Mouse (Mus musculus) lung, postnatal 10 days (tissue): Measurements from ENCODE around the gene Mrpl54.
A peak's percentile ranks its signal among the peaks of the same experiment; 100 is the strongest.

Experiments used
- DNase-seq: peaks from one replicate; pipeline ENCODE4 v3.0.0; 2021

The Mrpl54 gene

DNA sequence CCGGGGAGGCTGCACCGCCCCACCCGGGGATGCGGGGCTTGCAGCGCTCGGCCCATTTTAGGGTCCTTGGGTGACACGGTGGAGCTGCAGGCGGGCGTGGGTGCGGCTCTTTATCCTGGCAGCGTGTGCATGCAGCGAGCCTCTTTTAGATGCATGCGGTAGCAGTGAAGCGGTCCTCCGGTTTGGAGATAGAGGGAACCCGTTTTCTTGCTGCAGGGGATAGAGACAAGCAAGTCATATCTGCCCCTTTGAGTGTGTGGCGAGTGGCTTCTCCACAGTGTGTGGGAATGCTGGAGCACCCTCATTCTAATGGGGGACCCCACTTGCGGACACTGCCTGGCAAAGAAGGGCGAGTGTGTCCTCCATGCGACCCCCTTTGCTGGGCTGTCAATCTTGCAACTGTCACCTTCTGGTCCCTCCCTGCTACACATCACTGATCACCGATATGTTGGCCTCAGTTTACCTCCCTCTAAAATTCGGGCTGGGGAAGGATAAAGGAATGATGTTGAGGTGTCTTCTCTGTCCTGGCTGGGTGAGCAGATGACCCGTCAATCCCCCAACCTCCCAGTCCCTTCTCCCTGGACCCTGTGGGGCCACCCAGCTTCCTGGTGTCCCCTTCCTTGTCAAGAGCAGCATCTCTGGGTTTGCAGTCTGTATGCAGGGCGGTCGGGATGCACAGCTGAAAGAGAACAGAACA, 26.7 kb upstream of the Mrpl54 start:
- no peak for DNase-seq

DNA sequence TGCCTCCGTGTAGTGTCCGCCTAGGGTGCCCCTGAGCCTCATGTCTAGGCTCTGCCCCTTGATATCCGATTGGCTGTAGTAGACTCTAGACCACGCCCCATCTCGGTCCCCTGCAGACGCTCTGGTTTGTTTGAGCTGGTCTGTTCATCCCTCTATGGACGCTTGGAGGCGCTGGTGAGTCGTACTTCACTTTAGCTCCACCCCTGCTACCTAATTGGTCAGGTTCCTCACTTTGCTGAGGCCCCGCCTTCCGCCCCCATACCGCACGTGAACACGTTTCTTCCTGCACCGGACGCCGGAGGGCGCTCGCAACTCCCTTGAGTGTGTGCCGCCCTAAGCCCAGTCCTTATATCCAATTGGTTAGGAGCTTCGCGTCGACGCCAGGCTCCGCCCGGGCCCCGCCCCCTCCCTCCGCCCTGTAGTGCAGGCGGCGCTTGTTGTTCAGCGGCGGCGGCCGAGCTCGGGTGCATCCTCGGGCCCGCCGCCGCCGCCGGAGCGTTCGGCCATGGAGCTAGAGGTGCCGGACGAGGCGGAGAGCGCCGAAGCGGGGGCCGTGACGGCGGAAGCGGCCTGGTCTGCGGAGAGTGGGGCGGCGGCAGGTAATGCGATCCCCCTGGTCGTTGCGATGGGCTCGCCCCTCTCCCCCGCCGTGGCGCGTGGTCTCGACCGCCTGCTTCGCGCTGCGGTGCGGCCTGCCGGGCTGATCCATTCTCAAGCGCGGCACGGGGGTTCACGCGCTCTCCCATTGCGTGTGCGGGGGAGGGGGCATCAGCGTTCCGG, 26.0 kb upstream of the Mrpl54 start, which contains the start of gene Pip5k1c:
Gene Pip5k1c (plus strand): TSS at position 410 of the 780 bp plus-strand sequence.
- DNase-seq = peak; percentile 100

DNA sequence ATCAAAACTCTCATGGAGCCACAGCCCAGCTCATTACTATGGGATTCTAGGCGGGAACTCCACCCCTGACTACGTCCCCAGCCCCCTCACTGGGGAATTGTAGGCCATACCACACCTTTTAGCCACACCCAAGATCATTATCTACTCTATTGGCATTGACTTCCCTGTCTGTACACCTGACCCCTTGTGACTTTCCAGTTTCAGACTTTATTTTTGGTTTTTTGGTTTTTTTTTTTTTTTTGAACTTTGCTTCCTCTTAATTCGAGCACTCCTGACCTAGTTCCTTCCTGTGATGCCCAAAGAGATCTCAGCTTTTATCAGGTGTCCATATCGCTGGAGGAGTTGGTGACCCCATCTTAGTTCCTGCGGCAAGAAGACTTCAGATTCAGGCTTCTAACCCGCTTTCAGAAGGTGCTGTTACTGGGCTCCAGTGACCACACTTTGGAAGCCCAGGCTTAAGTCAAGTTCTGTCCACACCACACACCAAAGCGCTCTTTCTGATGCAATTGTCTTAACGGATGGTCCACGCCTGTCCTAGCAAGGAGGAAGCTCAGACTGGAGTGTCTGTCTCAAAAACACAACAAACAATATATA, 24.9 kb upstream of the Mrpl54 start, which contains the start of gene Tjp3:
Gene Tjp3 (minus strand): TSS at position 71 of the 594 bp plus-strand sequence.
- DNase-seq = no peak

DNA sequence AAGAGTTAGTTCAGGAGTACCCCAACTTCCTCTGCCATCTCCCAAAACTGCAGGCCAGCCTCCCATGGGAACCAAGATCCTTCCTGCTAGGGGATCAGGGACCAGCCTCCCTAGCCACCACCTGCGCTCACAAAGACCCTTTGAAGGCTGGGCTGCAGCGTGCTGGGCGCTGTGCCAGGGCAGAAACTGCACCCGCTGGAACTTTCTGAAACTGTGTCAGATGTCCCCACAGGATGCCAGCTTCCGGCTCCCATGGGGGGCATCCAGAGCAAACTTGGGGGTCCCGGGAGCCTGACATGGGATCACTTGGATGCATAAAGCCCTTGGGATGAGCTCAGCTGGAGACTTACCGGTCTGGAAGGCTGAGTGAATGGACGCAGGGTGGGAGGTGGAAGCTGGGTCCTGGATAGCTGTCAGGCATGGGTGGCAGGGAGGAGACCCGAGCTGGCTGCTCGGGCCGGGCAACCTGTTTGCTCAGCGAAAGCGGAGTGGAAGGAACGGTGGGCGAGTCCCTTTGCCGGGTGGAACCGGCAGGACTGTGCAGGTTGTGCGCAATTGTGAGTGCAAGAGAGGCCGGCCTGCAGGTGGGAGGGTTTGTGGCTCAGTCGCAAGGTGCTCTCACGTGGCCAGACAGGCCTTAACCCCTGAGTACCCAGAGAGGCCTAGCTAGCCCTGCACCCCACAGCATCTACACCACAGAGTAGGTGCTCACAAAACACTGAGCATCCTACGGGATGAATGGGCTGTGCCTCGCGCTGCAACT, 24.1 kb upstream of the Mrpl54 start:
- DNase-seq = peak; percentile 61

DNA sequence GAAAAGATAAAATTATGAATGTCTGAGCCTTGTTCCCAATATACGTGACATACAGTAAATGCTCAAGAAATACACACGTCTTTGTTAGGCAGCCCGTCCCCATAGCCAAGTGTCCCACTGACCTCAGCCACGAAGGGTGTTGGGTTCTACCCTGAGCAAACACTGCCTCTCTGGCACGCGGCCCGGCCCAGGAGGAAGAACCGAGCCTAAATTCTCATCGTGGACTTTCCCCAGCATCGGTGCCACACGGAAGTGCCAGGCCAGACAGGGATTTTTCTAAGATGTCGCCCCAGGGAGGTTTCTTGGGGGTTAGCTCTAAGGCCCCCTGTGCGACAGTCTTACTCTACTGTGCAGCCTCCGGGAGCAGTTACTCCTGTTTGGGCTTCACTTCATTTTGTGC, 23.1 kb upstream of the Mrpl54 start:
- no peak for DNase-seq

DNA sequence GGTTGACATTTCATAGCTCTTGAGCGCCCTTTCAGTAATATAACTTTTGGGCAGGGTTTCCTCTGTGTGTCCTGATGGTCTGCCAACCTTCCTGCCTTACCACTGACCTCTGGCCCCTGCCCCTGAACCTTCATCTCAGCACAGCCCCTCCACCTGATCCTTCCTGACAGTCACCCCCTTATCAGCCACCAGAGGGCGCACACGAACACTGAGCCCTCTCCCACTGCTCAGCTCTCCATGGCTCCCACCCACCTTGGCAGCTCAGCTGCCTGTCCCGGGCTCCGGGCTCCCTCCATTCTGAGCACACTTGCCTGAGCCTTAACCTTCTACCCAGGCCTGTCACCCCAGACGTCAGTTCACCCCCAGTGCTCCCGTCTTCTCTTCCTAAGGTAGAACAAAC, 22.5 kb upstream of the Mrpl54 start:
- peak; percentile 81 for DNase-seq

DNA sequence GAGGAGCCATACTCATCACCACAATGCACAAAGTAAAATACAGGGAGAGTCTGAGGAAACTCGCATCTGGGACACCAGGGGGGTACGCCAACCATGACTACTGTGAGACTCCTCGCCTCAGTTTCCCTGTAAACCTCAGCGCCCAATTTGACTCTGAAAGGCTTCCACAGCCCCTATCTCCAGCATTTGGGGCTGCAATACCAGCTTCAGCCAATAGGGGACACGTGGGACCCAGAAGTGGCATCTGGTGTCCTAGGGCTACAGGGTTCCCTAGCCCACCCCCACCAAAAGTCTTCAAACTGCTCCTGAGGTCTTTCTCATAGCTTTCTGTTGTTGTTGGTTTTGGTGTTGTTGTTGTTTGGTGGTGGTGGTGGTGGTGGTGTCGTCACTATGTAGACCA, 21.9 kb upstream of the Mrpl54 start:
- DNase-seq = peak; percentile 65

DNA sequence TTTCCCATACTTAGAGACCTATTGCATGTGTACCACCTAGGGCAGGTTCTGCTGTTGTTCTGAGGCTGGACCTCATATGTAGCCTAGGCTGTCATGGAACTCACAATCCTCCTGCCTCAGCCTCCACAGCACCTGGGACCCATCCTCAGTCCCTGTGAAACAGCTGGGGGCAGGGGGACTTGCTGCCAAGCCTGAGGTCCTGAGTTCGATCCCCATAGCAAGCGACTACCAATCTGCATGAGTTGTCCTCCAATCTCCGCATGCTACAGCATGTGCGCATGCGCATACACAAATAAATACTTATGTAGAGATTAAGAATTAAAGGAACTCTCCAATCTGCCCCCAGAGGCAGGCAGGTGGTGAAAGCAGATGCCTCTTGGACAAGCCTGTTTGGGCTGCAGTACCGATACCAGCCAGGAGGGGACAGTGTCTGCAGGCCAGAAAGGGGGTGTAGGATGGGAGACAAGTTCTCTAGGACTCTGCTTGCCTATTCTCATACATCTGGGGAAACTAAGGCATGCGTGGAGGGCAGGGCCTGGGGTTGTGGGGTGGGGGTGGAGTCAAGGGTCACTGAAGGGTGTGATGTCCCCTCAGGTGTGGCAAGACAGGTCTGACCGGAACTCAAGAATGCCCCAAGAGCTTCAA, 20.9 kb upstream of the Mrpl54 start:
- peak; percentile 84 for DNase-seq

DNA sequence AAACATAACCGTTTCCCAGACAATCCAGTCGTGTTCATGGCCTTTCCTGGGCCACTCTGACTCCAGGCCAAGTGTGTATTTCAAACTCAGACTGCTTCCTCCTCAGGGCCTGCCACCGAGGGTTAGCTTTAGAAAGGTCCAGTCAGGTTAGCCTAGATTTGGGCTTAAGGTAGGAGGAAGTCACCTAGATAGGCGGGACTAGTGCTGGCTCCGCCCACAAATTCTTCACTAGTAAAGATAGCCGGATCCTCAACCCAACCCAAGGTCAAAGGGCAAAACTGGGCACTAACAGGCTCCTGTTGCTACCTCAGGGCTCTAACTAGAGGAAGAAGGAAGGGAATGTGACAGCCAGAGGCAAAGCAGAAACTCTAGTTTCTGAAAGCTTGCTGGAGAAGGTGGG, 19.9 kb upstream of the Mrpl54 start:
- peak; percentile 53 for DNase-seq

DNA sequence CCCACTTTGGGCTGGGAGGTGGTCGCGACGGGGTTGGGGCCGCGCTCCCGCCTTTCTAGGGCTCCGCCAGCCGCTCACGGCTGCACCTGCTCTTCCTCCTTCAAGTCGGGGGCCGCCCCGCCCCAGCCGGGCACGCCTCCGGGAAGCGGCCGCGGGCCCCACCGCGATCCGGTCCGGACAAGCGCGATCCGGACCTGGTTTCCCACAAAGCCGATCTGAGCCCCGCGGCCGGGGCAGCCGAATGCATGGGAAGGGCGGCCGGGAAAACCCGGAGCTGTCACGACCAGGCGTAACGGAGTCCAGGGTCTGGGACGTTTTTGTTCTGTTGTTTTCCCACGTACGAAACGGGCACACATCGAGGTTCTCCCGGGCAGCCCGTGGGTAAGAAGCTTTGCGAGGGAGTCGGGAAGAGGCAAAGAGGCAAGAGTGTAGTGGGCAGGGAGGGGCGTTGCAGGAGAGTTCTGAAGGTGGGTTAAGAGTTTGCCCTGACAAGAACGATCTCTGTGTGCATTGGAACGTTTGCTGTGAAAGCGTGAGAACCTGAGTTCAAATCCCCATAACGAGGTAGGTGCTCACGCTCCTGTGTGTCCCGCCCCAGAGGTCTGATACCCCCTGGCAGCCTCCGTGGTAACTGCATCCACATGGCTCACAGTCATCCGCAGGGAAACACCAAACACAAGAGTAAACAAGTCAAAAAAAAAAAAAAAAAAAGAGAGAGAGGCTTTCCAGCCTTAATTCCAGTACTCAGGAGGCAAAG, 19.1 kb upstream of the Mrpl54 start:
- peak; percentile 96 for DNase-seq

DNA sequence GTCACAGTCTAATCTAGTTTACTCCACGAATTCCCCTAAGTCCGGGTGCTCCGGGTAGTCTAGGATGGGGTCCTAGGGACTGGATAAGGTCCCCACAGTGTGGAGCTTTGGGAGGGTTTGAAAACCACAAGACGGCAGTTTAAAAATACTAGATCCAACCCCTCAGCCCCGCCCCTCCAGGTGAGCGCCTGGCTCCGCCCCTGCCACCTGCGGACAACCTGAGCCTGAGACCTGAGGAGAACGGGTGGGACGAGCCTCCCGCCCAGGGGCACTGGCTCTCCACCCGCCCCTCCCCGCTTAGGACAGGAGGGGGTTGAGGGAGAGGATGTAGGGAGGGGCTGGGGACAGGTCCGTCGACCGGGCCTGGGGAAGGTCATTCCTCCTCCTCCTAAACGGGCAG, 18.0 kb upstream of the Mrpl54 start:
- DNase-seq = peak; percentile 81

DNA sequence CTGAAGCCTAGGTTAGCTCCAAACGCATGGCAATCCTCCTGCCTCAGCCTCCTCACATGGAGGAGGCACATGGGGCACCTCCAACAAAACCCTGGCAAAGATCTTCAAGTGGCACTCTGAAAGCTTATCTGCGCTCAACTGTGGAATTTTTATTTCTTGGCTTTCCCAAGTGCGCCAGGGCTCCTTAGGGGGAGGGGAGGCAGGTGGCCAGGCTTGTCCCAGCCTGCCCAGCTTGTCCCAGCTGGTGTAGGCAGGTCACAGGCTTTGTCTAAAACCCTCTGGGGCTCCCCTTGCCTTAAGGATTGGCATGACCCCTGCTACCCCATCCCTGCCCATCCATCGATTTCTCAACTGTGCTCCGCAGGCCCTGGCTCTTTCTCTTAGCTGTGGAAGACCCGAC, 17.5 kb upstream of the Mrpl54 start:
- DNase-seq = no peak

DNA sequence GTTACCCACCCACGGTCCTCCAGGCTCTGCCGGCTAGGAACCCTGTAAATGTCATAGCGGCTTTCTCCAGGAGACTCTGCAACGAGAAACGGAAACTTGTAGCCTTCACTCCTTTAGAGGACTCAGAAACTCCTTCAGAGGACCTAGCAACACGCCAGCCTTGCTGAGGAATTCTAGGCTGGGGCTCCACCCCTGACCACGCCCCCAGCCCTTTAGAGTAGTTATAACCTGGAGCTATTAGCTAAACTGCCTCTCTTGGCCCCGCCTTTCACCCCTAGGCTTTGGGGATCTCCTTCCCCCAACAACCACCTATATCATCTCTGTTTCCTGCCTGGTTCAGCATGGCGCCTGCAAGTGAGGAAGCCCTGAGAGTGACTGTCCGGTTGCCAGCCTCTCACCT, 12.8 kb upstream of the Mrpl54 start:
- DNase-seq = peak; percentile 68

DNA sequence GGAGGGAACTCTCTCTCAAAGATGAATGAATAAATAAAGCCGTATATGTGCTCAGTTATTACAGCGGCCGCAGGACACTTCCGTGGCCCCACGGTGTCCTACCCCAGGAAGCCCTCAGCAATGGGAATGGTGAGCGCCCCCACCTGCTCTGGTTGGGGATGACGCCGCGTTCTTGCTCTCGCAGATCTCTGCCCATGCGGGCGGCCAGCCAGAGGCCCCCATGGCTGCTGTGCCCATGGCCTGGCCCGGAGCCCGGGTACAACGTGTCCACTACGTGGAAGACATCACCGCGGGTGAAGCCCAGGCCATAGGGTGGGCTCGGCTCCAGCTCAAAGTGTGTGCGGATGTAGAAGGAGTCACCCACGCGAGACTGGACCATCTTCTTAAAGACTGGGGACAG, 10.9 kb upstream of the Mrpl54 start:
- DNase-seq = no peak

DNA sequence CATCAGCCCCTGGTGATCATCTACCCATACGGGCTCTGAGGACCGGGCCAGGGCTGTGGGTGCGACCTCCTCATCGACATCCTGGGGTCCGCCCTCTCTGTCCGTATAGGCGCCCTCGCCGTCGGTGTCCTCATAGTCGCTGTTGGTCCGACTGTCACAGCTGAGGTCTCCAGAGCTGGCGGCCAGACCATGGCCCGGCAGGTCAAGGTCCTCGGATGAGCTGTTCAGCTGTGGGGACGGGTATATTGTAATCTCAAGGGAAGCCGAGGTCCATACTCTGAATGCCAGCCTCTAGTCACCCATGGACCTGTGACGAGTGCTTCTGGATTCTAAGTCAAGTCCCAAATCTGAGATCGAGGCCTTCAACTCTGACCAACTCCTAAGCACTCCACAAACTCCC, 7.1 kb upstream of the Mrpl54 start:
- no peak for DNase-seq

DNA sequence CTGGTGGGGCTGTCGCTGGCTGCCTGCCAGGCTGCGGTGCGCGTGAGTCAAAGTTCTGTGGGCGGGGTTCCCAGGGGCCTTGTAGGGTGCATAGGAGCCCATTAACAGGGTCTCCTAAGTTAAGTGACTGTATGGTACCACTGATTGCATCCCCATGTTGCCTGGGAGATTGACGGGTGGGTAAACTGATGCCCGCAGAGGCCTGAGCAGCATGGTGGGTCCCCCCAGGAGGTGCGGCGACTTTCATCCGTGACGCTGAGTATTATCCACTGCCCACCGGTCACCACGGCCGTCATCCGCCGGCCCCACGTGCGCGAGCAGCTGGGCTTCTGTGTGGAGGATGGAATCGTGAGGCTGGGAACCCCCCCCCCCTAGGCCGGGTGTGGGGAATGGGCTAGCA, 5.6 kb upstream of the Mrpl54 start:
- DNase-seq = no peak

DNA sequence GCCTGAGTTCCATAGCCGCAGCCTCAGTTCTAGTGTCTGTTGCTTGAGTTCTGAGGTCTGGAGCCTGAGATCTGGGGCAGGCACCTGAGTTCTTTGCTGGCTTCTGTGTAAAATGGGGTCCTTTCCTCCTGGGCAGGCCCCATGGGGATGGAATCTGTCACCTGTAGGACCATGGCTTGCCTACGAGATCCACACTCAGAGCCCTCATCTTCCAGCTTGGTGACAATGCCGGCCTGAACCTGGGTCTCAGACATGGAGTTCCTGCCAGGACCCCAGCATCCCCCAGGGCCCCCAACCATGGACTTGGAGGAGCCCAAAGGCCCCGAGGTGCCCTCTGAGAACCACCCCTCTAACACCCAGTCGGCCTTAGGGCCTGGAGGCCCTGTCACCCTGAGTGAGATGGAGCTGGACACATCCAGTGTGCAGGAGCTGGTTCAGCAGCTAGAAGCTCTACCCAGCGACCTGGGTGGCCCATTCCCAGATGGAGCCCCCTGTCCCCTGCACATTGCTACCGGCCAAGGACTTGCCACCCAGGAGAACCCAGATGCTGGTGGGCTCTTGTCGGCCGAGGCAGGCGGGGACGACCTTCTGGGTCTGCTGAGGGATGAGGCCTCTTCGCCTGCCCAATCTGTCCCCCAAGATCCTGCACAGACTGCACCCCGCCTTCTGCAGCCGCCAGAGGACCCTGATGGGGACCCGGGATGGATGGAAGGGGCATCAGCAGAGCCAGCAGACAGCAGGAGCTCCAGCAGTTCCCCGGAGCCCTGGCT, 2.1 kb upstream of the Mrpl54 start:
- no peak for DNase-seq

DNA sequence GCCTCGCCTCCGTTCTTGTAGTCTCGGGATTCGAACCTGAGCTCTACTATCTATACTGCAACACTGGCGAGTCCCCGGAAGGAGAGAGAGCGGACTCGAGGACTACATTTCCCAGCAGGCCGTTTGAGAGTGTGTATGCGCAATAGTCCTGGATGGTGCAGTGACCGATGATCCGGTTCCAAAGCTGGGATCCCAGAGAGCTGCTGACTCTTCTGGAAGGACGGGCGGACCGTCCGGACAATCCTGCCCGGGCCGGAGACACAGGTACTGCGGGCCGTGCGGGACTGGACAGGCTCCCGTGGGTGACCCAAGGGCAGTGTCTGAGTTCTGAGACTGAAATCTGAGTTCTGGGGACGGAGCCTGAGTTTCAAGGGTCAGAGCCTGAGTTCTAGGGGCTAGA, 1.3 kb upstream of the Mrpl54 start:
- peak; percentile 92 for DNase-seq

DNA sequence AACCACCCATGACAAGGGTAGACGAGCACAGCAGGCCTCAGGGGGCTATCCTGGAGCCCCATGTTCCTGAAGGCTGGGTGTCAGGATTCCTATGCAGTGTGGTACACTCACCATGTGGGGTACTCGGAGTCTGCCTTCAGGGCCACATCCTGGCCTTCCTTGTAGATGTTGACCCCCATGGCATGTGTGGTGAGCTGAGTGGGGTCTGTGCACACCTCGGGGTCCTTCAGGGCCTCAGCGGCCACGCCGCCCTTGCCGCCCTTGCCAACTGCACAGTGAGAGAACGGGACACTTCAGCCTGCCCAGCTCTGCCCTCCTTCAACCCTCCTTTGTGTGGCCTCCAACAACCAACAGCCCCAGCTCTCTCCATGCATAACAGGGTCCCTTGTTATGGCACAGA, 1.2 kb downstream of the Mrpl54 start:
- DNase-seq = no peak

DNA sequence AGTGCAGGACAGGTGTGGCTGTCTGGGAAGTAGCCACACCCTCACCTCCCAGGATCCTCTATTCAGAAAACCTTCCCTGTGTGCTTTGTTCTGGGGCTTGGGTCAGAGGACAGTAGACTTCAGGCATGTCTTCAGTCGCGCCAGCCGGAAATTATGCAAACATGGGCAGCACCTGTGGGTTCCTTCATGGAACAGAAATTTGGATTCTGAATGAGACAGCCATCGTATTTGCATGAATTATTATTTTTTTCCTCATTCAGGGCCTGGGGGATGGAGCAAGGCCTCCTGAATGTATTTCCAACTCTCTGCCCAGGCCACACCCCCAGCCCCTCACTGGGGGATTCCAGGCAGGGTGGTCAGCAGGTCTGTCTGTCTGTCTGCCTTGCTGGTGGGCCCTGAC, 5.7 kb downstream of the Mrpl54 start:
- DNase-seq = no peak

DNA sequence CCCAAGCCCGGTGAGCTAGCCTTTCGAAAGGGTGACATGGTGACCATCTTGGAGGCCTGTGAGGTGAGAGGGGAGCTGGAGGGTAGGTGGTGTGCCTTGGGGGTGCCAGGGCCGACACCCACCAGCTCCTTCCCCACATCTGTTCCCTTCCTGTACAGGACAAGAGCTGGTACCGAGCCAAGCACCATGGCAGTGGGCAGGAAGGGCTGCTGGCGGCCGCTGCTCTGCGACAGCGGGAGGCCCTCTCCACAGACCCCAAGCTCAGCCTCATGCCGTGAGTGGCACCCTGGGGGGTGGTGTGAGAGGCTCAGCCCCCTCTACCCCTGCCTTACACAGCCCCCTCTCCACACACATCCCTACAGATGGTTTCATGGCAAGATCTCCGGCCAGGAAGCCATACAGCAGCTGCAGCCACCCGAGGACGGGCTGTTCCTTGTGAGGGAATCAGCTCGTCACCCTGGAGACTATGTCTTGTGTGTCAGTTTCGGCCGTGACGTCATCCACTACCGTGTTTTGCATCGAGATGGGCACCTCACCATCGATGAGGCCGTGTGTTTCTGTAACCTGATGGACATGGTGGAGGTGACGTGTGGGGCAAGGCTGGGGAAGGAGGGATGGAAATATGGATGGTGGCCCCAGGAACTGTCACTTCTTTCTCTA, 7.4 kb downstream of the Mrpl54 start:
- no peak for DNase-seq
